Mouse (Mus musculus) bone marrow, adult 2 months (tissue): ENCODE results near the gene Lrp2bp. TPM values are rescaled to one million over a fixed set of nuclear protein-coding genes. Genes with fewer than 3 reads are reported as not detected.

Experiments
- H3K27ac ChIP-seq: fragments of 200-500 bp; 2 replicates; pipeline ENCODE4 v1.5.1; 2012; ENCODE audit warnings: low read depth, mild to moderate bottlenecking, control low read depth, inconsistent platforms, low read length; ENCODE audit not compliant: control insufficient read depth, poor library complexity, insufficient read depth
- H3K4me1 ChIP-seq: fragments of 200-500 bp; 2 replicates; pipeline ENCODE4 v1.6.1; 2011; ENCODE audit warnings: low read length; ENCODE audit not compliant: control insufficient read depth, insufficient read depth
- H3K4me3 ChIP-seq: fragments of 200-500 bp; replicated peaks from 2 replicates; pipeline ENCODE3; 2011; ENCODE audit warnings: mild to moderate bottlenecking, low read depth, low read length, control low read depth; ENCODE audit not compliant: control insufficient read depth
- CTCF ChIP-seq: fragments of 200-500 bp; IDR thresholded peaks from 2 replicates; pipeline ENCODE4 v1.5.1; 2011; ENCODE audit warnings: low read length, control low read depth; ENCODE audit not compliant: control insufficient read depth, insufficient read depth
- POLR2A ChIP-seq: fragments of 200-500 bp; IDR thresholded peaks from 2 replicates; pipeline ENCODE4 v1.6.1; 2011; ENCODE audit warnings: low read depth, mild to moderate bottlenecking, control low read depth, low read length, borderline replicate concordance; ENCODE audit not compliant: control insufficient read depth
- WGBS: fragments of 180-500 bp; shearing (Covaris S2); methylation state at CpG from one replicate; pipeline ENCODE4 v1.1.7; 2018; 5-methylcytosine and 5-hydroxymethylcytosine counted together
- polyA plus RNA-seq: library from polyadenylated mRNA; stranded (reverse); fragments of >200 nt; gene quantifications from 2 replicates; pipeline ENCODE4 v1.2.4, GENCODE M21; 2011; ENCODE audit warnings: low replicate concordance; ENCODE audit not compliant: missing spikeins, insufficient read depth, insufficient read length

Gene Lrp2bp
- polyA plus RNA-seq, 1 experiment = not detected

GRCm38 (mm10) chr8:45990631-45991310 is 8.3 kb upstream of the Lrp2bp start:
- no peak overlapping the region for H3K27ac ChIP-seq
- WGBS = 33% methylated on average over 4 of the region's 4 CpGs
- no peak overlapping the region for H3K4me3 ChIP-seq
- no peak for TF ChIP-seq CTCF
- no peak for TF ChIP-seq POLR2A
- H3K4me1 ChIP-seq = no peaks in the 10 kb centered on the region

- 88% methylated on average over 2 of the region's 2 CpGs for WGBS
- no peak overlapping the region for H3K27ac ChIP-seq
- peaks cover under 1% of the 10 kb centered on the region for H3K4me1 ChIP-seq
- no peak overlapping the region for H3K4me3 ChIP-seq
- TF ChIP-seq CTCF (peak; percentile 39; the same call in 1 of the 2 replicates), POLR2A (no peak)
Measured at GRCm38 (mm10) chr8:45994111-45994510, 5.0 kb upstream of the Lrp2bp start.

- H3K4me1 ChIP-seq = peaks cover 2% of the 10 kb centered on the region
- WGBS = 78% methylated on average over 3 of the region's 3 CpGs
- TF ChIP-seq CTCF (no peak), POLR2A (no peak)
- no peak overlapping the region for H3K4me3 ChIP-seq
- no peak overlapping the region for H3K27ac ChIP-seq
Measured at GRCm38 (mm10) chr8:45995576-45995975, 3.5 kb upstream of the Lrp2bp start.

DNA sequence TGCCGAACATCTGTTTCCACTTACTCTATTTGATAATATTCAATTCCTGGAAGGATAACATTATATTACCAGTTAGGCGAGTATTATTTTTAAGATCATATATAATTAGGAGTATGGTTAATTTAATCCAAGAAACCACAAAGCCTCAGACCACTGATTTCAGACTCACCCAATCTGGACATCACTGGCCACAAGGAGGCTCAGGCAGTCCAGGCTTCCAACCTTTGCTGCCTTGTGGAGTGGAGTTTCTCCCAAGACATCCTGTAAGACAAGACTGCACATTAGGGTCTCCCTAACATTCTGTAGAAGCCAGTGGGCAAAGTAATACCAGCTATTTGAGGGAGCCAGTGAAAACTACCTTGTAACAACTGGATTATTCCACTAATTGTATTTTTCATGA is 875 bp upstream of the Lrp2bp start:
- WGBS = 81% methylated on average over 2 of the region's 2 CpGs
- H3K4me1 ChIP-seq = peaks cover 2% of the 10 kb centered on the region
- no peak overlapping the region for H3K4me3 ChIP-seq
- TF ChIP-seq CTCF = no peak
- no peak for TF ChIP-seq POLR2A
- H3K27ac ChIP-seq = no peak overlapping the region

GRCm38 (mm10) chr8:45999784-46000705 is 942 bp downstream of the Lrp2bp start:
- 7% methylated on average over 55 of the region's 55 CpGs for WGBS
- Histone ChIP-seq H3K4me3 (peak overlapping the region; percentile 76), H3K27ac (peak overlapping the region; percentile 83), H3K4me1 (peaks cover 2% of the 10 kb centered on the region)
- TF ChIP-seq POLR2A (peak; percentile 93), CTCF (no peak)

- TF ChIP-seq POLR2A (no peak), CTCF (no peak)
- Histone ChIP-seq H3K4me1 (no peaks in the 10 kb centered on the region), H3K4me3 (no peak within 1 kb of the TSS), H3K27ac (no peak within 1 kb of the TSS)
- 58% methylated on average over 4 of the region's 4 CpGs for WGBS
Measured at GRCm38 (mm10) chr8:46005596-46005995, 6.5 kb downstream of the Lrp2bp start, which contains the start of gene Ankrd37. TSS of gene Ankrd37 (minus strand) at chr8:46005707.

DNA sequence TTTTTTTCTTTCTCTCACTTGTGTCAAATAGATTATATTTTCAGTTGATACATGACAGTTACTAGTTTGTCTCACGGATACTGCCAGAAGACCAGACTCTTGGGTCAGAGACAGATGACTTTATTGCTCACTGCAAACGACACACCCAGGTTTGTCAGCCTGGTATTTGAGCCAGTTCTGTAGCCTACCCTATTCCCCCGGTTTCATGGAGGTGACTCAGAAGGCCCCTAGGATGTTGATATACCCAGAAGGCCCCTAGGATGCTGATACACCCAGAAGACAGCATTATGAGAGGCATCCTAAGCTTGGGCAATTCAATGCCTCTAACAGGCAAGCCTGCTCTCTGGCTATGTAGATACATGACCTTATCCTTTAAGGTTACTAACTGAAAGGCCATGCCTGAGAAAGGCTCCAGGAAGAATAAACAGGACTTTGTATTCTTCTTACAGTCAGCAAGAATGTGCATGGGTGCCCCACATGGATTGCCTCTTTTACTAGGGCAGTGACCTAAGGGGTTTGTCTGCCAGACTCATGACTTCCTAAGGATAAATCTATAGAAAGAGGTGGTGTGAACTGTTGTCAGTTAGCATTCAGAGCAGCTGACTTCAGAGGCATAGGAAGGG is 8.1 kb downstream of the Lrp2bp start:
- no peak overlapping the region for H3K4me3 ChIP-seq
- H3K27ac ChIP-seq = no peak overlapping the region
- 74% methylated on average over 3 of the region's 3 CpGs for WGBS
- no peaks in the 10 kb centered on the region for H3K4me1 ChIP-seq
- TF ChIP-seq POLR2A (no peak), CTCF (no peak)

GRCm38 (mm10) chr8:46010306-46010705 is 11.2 kb downstream of the Lrp2bp start:
- TF ChIP-seq POLR2A (no peak), CTCF (no peak)
- no peak overlapping the region for H3K4me3 ChIP-seq
- whole genome bisulfite sequencing = 82% methylated on average over 2 of the region's 2 CpGs

More at GRCm38 (mm10) chr8:46010306-46010705, 11.2 kb downstream of the Lrp2bp start:
- Histone ChIP-seq H3K27ac (no peak overlapping the region), H3K4me1 (no peaks in the 10 kb centered on the region)
